Mouse (Mus musculus): ENCODE results near the gene Gm17482. TPM values are rescaled to one million over a fixed set of nuclear protein-coding genes. Genes with fewer than 3 reads are reported as not detected.
A peak's percentile ranks its signal among the peaks of the same experiment; 100 is the strongest.
"Not testable (repeated sequence)": the region's sequence is repeated elsewhere in the genome, so short reads cannot be mapped to it uniquely, and the experiment has no call there.

Gene Gm17482
- total RNA-seq (2021) = not detected in 2 replicates
- long read RNA-seq = 0 reads

DNA sequence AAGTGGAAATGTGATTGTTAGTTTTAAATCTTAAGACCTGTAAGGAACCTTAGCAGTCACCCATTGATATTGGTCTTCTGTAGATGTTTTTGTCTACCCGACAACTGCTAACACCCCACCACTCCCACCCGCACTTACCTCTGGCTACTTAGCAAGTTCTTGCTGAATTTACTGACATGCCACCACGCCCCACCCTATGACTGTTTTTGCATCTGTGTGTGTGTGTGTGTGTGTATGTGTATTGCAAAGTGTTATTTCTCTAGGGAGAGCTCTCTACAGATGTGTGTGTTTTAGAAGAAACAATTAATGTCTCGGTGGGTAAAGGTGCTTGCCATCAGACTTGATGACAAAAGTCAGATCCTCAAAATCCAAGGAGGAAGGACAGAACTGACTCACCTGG, at the start of gene Gm17482:
Gene Gm17482, plus strand, starts transcription at position 301 of the 400 bp plus-strand sequence.
- no peak for DNase-seq

DNA sequence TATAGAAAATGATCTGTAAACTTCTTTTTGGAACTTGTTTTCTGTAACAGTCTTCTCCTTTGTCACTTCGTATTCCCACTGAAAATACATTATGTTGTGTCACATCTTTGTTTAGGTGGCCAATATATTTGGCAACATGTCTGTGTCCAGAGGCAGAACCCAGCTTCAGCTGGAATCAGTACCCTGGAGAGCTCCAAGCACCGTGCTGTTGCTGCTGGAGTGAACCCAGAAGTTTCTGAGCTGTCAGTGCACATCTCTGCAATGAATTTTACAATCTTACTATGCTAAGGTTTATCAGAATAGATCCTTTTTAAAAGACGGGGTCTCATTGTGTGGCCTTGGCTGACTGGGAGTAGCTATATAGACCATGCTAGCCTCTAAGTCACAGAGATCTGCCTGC, 48.3 kb upstream of the Gm17482 start:
- peak; percentile 63 for DNase-seq

DNA sequence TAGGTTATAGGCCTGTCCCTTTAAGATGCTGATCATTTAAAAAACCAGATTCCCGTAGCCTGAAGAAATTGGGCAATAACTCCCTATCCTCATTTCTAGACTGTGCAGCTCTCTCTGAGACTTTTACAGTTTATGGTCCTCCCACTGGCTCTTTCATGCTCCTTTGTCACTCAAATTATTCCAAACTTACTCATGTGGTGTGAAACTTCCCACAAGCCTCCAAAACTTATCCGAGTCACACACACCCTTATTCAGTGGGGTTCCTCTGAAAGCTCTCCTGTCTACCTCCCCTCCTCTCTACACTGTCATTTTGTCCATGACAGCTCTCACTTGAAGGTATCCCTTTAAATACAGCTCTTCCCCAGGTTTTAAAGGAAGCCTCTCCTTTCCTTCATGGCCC, 46.0 kb upstream of the Gm17482 start:
- no peak for DNase-seq

DNA sequence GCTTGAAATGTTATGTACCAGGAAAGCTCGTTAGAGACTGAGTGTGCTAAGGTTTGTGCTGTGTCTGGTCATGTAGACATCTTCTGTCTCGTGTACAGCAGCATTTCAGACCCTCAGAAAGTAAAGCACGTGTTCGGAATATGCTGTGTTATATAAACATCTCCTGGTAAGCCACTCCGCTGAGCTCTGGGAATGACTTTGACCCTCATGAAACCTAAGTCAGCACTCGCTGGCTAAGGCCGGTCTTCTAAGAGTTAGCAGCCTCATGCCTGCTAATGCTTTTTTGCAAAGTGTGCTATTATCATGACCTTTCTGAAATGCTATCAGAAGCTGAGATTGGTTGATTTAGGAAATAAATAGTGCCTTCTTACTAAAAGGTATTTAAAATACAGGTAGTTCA, 36.0 kb upstream of the Gm17482 start:
- no peak for DNase-seq

DNA sequence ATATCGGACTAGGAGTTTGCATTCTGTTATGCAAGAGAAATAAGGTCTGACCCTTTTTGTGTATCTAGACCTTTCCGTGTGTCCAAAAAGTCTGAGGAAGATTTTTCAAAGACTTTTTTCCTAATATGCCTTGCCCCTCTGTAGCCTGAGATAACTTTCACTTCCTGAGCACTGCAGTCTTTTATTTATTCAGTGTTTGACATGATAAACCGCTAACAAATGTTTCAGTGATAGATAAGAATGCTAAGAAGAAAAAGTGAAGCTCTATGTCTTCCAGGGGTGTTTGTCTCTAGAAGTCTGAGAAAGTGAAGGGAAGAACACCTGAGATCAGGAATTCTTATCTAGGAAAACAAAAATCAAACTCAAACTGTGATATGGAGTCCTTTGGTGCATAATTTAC, 26.4 kb upstream of the Gm17482 start:
- no peak for DNase-seq

DNA sequence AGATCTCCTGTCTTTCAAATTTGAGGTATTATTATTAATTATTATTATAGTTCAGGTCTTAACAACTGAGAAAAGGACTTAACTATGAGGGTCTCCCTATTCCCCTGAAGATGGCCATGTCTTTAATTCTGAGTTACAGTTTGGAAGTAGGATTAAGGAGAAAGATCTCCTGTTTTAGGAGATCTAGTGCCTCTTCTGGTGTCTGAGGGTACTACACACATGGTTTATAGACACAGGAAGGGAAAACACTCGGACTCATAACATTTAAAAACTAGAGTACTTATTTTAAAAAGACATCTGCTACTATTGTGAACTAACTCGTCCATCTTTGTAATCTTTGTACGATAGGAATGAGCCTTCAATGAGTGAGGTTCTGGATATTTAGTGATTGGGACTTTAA, 24.1 kb upstream of the Gm17482 start:
- DNase-seq = no peak

DNA sequence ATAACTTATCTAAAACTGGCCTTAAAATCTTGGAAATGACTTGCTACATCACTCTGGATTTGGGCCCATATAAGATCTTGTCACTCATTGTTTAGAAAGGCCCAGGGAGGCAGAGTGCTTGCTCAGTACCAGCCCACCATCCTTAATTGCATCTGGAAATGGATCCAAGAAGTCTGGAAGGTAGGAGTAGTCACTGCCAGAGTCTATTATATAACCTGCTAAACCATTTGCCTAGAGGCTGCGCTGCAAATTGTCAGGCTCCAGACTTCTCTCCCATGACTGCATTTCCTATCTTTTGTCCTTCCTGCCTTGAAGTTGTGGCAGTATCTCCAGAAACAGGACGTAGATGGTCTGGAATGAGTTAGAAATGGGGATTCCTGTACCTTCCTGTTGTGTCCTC, 17.0 kb upstream of the Gm17482 start:
- no peak for DNase-seq

DNA sequence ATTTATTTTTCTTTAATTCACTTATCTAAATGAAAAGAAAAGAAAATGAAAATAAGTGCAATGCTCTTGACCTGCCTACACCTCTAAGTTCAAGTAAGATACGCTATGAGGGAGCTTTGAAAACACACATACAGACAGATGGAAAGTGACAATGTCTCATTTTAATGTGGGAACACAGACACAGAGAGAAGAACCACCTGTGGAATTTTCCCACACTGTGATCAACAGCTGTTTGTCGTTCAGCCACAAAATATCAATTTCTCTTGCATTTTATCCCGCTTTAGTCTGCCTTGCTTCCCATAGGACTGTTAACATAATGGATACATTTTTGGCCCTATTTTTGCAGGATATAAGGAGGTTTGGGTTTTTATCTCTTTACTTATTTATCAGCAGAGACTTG, 16.3 kb upstream of the Gm17482 start:
- DNase-seq = no peak

DNA sequence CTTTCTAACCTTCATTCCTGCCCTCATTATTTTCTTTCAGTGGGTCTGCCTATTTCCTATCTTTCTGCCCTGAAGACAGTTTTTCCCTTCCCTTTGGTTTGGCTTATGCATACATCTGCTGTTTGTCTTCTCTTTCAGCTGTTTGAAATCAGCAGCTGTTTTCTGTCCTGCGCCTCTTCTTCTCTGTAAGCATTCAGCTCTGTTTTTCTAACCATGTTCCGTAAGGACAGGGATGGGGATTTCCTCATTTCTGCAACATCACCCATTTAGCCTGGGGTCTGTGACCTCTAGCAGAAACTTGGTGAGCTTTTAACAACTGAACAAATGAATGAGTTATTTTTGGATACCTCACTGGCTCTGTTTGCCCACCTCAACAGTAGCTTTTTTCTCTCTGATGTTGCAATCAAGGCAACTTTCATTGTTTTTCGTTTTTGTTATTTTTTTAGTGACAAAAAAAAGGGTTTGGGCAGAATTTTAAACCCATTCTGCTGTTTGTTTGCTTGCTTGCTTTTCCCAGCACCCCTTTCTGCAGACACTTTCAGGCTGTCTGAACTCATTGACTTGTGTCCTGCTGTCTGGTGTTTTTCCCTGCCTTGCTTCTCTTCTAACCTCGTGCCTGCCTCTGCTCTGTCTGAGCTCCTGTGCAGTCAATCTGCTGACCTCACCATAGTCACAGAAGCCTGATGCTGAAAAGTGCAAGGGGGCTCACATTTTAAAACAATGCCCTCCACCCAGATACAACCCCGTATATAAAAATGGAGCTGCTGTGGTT, 14.8 kb upstream of the Gm17482 start:
- no peak for DNase-seq

DNA sequence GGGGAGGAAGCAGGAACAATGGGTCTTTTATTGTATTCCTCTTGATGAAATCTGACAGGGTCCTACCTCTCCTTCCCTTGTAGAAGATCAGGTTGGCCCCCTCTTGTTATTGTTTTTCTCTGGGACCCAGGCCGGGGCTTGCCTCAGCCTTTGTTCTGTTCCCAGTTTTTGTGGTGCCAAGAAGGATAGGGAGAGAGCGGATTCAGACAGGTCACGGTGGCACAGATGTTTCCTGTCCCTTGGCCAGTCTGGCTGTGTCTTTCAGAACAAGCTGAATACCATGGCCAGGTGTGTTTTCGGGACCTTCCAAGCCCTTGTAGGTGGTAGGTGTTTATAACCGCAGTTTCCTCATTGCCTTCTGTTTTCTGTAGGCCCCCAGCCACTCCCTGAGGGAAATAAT, 14.0 kb upstream of the Gm17482 start:
- DNase-seq = no peak

DNA sequence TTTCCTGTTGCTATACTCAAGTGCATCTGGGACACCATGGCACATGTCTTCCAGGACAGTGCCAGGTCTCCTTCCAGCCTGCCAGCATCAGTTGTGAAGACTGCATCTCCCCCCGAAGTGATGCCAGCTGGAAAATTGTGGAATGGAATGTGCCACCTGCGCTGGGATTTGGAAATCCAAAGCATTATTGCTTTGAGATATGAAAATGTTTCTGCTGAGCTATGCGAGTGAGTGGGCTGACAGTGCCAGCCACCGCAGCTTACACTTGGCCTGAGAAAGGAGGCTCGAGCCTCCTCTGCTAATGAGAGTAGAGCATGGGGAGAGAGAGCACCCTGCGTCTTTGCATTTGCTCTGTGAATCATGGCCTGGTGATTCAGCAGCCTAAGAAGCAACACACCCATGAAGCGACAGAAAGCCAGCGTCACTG, 5.9 kb upstream of the Gm17482 start:
- no peak for DNase-seq

DNA sequence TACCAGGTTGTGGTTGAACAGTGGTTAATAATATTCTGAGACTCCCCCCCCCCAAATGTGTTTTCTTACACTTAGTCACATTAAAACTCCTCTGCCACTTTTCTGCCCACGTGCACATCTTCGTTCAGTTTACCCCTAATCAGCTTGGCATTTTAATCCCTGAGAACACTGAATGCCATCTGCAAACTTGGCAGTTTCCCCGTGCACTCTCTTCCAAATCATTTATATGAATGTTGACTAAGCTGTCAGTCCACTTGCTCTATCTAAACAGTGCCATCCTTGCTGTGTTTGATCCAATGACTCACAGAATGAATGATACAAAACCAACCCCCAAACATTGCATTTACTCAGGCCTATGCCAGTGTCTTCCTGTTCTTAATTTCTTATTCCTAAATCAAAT, 1.6 kb upstream of the Gm17482 start:
- DNase-seq = peak; percentile 34

DNA sequence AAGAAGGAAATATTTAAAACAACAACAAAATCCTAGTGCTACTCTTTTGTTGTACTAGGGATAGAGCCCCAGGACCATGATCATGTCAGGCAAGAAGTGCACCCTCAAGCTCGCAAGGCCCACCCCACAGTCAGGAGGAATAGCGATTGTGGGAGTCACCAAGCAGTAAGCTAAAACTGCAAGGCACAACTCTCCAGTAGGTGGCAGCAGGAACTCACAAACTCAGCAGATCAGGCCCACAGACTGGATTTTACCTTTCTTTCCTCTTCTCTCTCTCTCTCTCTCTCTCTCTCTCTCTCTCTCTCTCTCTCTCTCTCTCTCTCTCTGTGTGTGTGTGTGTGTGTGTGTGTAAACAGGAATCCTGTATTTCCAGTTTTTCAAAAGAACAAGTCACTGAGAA, 386 bp downstream of the Gm17482 start:
- peak; percentile 68 for DNase-seq

DNA sequence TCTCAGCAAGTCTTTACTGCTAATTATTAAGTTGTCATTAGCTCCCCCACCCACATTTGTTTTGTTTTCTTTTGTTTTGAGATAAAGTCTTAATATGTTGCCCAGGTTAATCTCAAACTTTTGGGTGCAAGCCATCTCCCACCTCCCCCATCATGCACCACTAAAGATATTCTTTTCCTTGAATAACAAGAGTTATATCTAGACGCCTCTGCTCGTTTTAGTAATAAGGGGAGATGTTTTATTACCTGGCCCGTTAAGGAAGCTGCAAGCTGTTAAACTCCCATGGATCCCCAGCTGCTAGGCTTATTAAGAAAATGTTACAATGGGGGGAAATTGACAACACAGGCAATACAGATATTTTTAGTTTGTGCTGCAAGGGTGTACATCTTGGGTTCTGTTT, 3.4 kb downstream of the Gm17482 start:
- no peak for DNase-seq

DNA sequence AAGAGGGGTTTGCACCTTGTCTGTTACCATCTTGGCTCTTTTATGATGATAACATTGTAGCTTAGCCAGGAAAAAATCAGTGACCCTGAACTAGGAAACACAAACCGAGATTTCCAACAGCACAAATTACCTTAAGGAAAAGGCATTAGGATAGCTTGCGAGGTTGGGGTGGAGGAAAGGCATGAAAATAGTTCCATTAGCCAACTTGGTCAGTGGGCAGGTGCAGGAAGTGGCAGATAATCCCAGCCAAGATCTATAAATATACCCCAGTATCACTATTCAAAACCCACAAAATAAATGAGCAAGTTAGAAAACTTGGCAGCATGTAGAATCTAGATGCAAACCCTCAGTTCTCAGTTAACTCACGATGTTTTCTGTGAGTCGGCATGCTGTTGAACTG, 4.7 kb downstream of the Gm17482 start:
- no peak for DNase-seq

DNA sequence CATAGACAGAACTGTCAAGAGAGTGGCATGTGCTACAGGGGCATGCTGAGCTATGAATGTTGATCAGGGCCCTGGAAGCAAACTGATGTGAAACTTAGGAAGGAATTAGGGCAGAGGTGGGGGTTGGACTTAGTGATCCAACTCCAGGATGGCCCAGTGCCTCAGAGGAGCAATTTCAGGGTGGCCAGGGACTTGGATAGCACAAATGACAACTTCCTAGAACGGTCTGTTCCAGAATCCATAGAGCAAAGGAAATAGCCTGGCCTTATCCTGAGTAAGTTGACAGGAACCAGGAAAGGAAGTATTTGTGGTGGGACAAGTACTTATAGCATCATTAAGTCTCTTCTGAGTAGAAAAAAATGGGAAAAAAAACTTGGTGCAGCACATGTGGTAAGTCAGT, 5.4 kb downstream of the Gm17482 start:
- DNase-seq = no peak

DNA sequence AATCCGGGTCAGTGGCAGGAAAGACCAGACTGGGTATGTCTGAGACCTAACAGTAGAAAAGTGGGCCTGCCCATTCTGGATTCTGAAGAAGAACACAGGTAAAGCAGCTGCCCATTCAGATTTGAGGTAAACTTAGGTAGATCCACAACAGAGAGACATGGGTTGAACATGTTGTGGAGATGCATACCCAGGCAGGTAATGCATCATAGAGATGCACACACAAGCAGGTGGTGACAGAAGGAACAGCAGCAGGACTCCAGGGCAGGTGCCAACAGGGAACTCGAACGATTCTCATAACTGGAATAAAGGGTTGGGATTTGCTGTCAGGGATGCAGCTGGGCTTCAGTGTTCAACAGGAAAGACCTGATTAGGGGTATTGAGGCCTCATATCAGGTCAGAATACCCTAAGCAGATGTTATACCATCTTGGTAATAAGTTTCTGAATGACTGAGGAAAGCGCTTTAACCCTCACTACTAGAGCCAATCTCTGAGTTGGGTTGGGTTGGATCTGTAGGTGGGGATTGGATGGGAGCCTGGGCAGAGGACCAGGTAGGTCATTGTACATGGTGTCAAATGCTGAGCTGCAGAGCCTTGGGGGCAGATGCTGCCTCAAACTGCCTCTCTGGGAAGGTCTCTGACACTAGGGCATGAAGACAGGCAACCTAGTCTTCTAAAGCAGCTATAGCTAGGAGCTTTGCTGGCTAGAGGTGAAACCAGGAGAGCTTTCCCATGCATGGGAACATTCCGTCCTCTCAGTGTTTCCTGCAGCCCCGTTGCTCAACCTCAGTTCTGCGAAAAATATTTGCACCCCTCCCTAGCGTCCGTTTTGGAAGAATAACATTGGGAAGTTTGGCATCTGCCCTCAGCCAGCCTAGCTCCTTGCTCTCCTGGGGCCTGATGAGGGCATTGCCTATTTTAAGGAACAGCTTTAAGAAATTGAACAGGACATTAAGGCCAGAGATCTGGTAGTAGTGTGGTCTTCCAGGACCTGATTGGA, 11.2 kb downstream of the Gm17482 start:
- no peak for DNase-seq

DNA sequence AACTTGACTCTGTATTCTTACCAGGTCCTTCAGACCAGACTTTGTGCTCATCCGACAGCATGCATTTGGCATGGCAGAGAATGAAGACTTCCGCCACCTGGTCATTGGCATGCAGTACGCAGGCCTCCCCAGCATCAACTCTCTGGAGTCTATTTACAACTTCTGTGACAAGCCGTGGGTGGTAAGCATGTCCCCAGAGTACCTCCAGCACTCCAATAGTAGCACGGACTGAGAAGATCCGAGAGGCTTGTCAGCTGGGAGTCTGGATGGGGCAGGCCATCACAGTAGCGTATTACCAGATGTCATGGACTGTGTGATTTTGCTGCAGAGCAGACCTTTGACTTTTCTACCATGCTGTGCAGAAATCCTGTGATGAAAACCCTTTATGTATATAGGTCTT, 12.2 kb downstream of the Gm17482 start:
- no peak for DNase-seq

DNA sequence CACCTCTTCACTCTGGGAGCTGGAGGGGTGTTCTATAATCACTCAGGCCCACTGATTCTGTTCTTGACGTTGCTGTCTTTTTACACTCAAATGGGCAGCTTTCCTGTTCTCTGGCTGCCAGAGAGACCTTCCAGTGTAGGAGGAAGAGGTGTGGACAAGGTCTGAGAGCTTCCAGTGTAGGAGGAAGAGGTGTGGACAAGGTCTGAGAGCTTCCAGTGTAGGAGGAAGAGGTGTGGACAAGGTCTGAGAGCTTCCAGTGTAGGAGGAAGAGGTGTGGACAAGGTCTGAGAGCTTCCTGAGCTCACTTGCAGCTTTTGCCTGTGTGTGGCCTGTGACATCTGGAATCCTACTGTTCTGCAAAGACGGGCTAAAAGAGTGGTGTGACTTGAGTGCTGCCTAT, 13.3 kb downstream of the Gm17482 start:
- not testable (repeated sequence) for DNase-seq

DNA sequence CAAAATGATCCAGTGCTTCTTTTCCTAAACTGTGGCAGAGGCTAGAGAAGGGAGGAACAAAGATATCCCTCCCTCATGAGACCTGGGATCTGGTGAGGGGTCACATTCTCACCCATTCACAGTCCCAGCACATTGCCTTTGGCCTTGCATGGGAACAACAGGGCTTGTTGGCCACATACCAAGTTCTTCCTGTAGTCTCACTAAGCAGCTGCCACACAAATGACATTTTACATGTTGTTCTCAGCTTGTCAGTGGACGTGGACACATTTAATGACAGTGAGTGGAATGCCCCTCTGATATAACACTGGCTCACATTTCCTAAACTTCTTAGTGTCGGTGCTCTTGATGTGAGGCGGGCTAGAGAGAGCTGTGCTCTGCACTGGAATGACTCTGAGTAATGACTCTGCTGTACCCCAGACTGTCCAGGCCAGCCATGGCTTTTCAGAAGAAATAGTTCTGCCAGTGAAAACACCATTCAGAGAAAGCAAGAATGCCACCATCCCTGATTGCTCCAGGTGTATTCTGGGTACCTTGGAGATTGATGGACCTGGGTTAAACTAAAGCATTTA, 14.1 kb downstream of the Gm17482 start:
- no peak for DNase-seq

DNA sequence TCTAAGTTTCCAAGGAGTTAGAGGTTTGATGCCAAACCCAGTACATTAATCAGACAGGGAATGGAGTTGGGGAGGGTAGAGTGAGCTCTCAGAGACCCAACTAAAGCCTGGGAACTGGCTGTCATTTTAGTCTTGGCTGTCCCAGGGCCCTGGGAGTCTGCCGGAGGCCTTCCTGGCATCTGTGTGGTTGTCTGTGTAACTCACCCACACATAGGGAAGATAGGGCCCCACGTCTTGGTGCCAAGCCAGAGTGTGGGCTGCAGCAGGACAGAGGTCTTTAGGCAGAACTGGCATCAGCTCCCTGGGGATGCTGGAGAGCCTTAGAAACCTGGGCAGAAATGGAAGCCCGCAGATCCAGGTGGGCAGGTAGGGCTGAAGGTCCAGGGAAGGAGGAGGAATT, 14.8 kb downstream of the Gm17482 start:
- no peak for DNase-seq

DNA sequence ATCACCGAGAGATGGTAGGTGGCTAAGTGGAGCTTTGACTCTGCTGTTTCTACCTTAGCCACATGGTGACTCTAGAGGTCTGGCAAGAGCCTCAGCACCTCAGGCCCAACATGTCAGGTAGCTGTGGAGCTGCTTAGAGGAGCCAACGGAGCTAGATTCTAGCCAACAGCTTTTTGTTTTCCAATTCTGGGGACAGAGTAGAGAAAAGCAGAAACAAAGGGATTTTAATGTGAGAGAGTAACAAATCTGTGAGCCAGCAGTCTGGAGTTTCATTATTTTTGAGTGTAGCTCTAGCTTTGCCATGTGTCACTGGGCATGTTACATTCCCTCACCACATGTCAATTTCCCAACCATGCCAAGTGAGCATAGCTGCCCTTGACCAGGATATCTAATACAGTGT, 17.1 kb downstream of the Gm17482 start:
- no peak for DNase-seq

DNA sequence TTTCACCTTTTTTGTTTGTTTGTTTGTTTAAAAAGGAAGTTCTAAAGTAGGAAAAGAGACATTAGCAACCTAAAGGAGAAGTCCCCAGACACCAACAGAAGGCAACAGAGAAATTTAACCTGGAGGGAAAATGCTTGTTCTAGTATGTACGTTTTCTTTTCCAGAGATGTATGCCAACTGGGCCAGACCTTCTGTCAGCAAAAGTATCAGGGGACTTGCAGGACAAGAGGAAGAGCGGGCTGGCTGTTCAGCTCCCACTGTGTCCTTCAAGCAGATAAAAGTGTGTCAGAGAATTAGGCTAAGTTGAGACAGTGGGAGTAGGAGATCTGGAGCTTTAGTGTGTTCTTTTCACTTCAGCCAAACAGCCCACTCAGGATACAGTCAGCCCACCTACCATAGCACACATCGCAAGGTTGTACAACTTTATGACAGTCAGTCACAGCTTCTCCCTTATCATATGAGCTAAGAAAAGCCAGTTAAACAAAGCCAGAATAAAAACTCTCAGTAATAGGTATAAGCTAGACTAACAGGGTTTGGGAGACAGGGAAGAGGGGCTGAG, 18.4 kb downstream of the Gm17482 start:
- DNase-seq = no peak

All from adrenal gland, postnatal 25 days (tissue).